Mouse (Mus musculus) liver, adult 2 months (tissue): ENCODE results near the gene Rab3ip.

Source experiments
- CTCF ChIP-seq: fragments of 200-500 bp; IDR thresholded peaks from 2 replicates; pipeline ENCODE4 v1.5.1; 2011; ENCODE audit warnings: low read depth, low read length, control low read depth
- POLR2A ChIP-seq: fragments of 200-500 bp; IDR thresholded peaks from 2 replicates; pipeline ENCODE4 v1.6.1; 2011; ENCODE audit warnings: low read length, control low read depth; ENCODE audit not compliant: insufficient read depth; ENCODE audit errors: extremely low read depth

GRCm38 (mm10) chr10:116962803-116963202, 12.2 kb upstream of the Rab3ip start:
- TF ChIP-seq POLR2A (no peak), CTCF (no peak)
